ENCODE assay signal across 8 mouse cellular contexts in genomic region chr15:103214971-103215907, GRCm38 (mm10). TPM values are rescaled to one million over a fixed set of nuclear protein-coding genes. Genes with fewer than 3 reads are reported as not detected.
DNase-seq lines count a peak whose midpoint lies in the region; ATAC-seq and TF ChIP-seq lines count a peak whose summit lies in the region.

No protein-coding gene starts in this region.

- no peak for TF ChIP-seq EP300 in liver, embryonic 14.5 days (IDR thresholded peaks at IDR 0.05; ENCODE audit: low read depth)

- peak overlapping the region; percentile 64 for H3K4me2 ChIP-seq in forebrain, embryonic 11.5 days (ENCODE audit: low read depth, low read length, severe bottlenecking)
- peak overlapping the region; percentile 83 for H3K4me2 ChIP-seq in heart, embryonic 16.5 days (ENCODE audit: low read depth, low read length)
- H3K4me2 ChIP-seq in liver, embryonic 14.5 days (ENCODE audit: low read depth) = peak overlapping the region; percentile 52
- peak overlapping the region; percentile 55 for H3K4me2 ChIP-seq in stomach, embryonic 15.5 days

- peak overlapping the region; percentile 59 for H3K9ac ChIP-seq in forebrain, embryonic 11.5 days (ENCODE audit: low read length)
- peak overlapping the region; percentile 72 for H3K9ac ChIP-seq in heart, embryonic 16.5 days (ENCODE audit: low read length)
- H3K9ac ChIP-seq in liver, embryonic 14.5 days (replicated peaks) = no peak overlapping the region; the same call in 1 of the 2 replicates
- peak overlapping the region; percentile 16; the same call in 1 of the 2 replicates for H3K9ac ChIP-seq in stomach, embryonic 15.5 days

- H3K27ac ChIP-seq in forebrain, embryonic 11.5 days (ENCODE audit: low read depth, low read length) = peak overlapping the region; percentile 99
- H3K27ac ChIP-seq in heart, embryonic 16.5 days (ENCODE audit: low read length) = peak overlapping the region; percentile 92
- H3K27ac ChIP-seq in liver, embryonic 14.5 days = no peak overlapping the region
- H3K27ac ChIP-seq in stomach, embryonic 15.5 days = peak overlapping the region; percentile 92

- peak; percentile 98 for ATAC-seq in forebrain, embryonic 11.5 days (replicated peaks; ENCODE audit: low FRiP score)
- peak; percentile 95 for ATAC-seq in heart, embryonic 16.5 days (replicated peaks; ENCODE audit: extremely low read depth, insufficient read depth, low FRiP score)
- ATAC-seq in liver, embryonic 14.5 days (ENCODE audit: insufficient read depth) = peak; percentile 79
- ATAC-seq in stomach, embryonic 15.5 days (ENCODE audit: insufficient read depth, low FRiP score, low read depth) = peak; percentile 91

- no peak for TF ChIP-seq CTCF in liver, embryonic 14.5 days (IDR thresholded peaks at IDR 0.05; ENCODE audit: low read depth)

- H3K9me3 ChIP-seq in forebrain, embryonic 11.5 days (ENCODE audit: control insufficient read depth, low read length) = no peaks in the 10 kb centered on the region
- H3K9me3 ChIP-seq in heart, embryonic 16.5 days (replicated peaks; ENCODE audit: control insufficient read depth, low read length) = no peaks in the 10 kb centered on the region
- no peaks in the 10 kb centered on the region for H3K9me3 ChIP-seq in liver, embryonic 14.5 days (ENCODE audit: control insufficient read depth, low read length)
- no peaks in the 10 kb centered on the region for H3K9me3 ChIP-seq in stomach, embryonic 15.5 days

- DNase-seq in CD4-positive, CD25-positive, alpha-beta regulatory T cell, adult 2 months (ENCODE audit: low read depth, low spot score) = peak; percentile 92
- DNase-seq in c-Kit-positive CD71-negative TER-119-negative erythroid progenitor cells, embryonic 14.5 days (ENCODE audit: low read depth) = peak; percentile 77
- DNase-seq in forebrain, embryonic 11.5 days (ENCODE audit: low spot score) = peak; percentile 94
- DNase-seq in kidney, postnatal 25 days = peak; percentile 90 to 95
- peak; percentile 57 to 63 (median 61) for DNase-seq in liver, embryonic 14.5 days (ENCODE audit: low read depth in 3 of 3, low spot score in 3 of 3)
- DNase-seq in neural tube, embryonic 10.5 days (ENCODE audit: extremely low spot score, low spot score) = peak; percentile 92

- no peaks in the 10 kb centered on the region for H3K27me3 ChIP-seq in forebrain, embryonic 11.5 days (ENCODE audit: control insufficient read depth, insufficient read depth, low read length)
- H3K27me3 ChIP-seq in heart, embryonic 16.5 days (ENCODE audit: control insufficient read depth, insufficient read depth, low read length) = no peaks in the 10 kb centered on the region
- no peaks in the 10 kb centered on the region for H3K27me3 ChIP-seq in liver, embryonic 14.5 days (ENCODE audit: control insufficient read depth, insufficient read depth, low read length)
- no peaks in the 10 kb centered on the region for H3K27me3 ChIP-seq in stomach, embryonic 15.5 days (replicated peaks)

- peaks cover 8% of the 10 kb centered on the region for H3K4me1 ChIP-seq in forebrain, embryonic 11.5 days (replicated peaks; ENCODE audit: control insufficient read depth, insufficient read depth, low read length)
- peaks cover 23% of the 10 kb centered on the region for H3K4me1 ChIP-seq in heart, embryonic 16.5 days (ENCODE audit: control insufficient read depth, insufficient read depth, low read length)
- peaks cover 9 to 14% of the 10 kb centered on the region in 2 experiments for H3K4me1 ChIP-seq in liver, embryonic 14.5 days (replicated peaks; ENCODE audit: control insufficient read depth in 2 of 2, insufficient read depth in 2 of 2, low read length in 1 of 2)
- H3K4me1 ChIP-seq in stomach, embryonic 15.5 days = peaks cover 16% of the 10 kb centered on the region

- 0% methylated on average over 15 of the region's 15 CpGs for WGBS in forebrain, embryonic 11.5 days
- WGBS in heart, embryonic 16.5 days = 3% methylated on average over 15 of the region's 15 CpGs
- 9% methylated on average over 15 of the region's 15 CpGs for WGBS in liver, embryonic 14.5 days (ENCODE audit: insufficient replicate concordance)
- WGBS in stomach, embryonic 15.5 days = 1% methylated on average over 15 of the region's 15 CpGs

- H3K36me3 ChIP-seq in forebrain, embryonic 11.5 days (ENCODE audit: control insufficient read depth, insufficient read depth, low read length) = peaks cover 5% of the 10 kb centered on the region; the same call in 1 of the 2 replicates
- H3K36me3 ChIP-seq in heart, embryonic 16.5 days (ENCODE audit: control insufficient read depth, insufficient read depth) = peaks cover 19% of the 10 kb centered on the region
- H3K36me3 ChIP-seq in liver, embryonic 14.5 days (replicated peaks; ENCODE audit: control insufficient read depth, insufficient read depth, low read depth) = peaks cover 32% of the 10 kb centered on the region
- peaks cover 17% of the 10 kb centered on the region for H3K36me3 ChIP-seq in stomach, embryonic 15.5 days

- H3K4me3 ChIP-seq in forebrain, embryonic 11.5 days (ENCODE audit: low read depth, low read length) = peak overlapping the region; percentile 31
- H3K4me3 ChIP-seq in heart, embryonic 16.5 days (ENCODE audit: low read length) = peak overlapping the region; percentile 57
- peak overlapping the region; percentile 1 to 18; a peak in 2 of 4 replicates for H3K4me3 ChIP-seq in liver, embryonic 14.5 days (ENCODE audit: insufficient read depth in 1 of 2, low read depth in 2 of 2, low read length in 2 of 2)
- H3K4me3 ChIP-seq in stomach, embryonic 15.5 days (replicated peaks) = peak overlapping the region; percentile 41

RNA-seq across cellular contexts. Expression of gene Cbx5, which starts 24.4 kb away (rescaled TPM):
- 214 and 221 TPM in 2 replicates for polyA plus RNA-seq in forebrain, embryonic 11.5 days (2014; fragmentation: Nextera tagmentation; extraction: Ambion mirVana)
- polyA plus RNA-seq in heart, embryonic 16.5 days (2015; fragmentation: Nextera tagmentation; extraction: Ambion mirVana) = 70.4 and 81.2 TPM in 2 replicates
- 27.8 and 32.4 TPM in 2 replicates for polyA plus RNA-seq in liver, embryonic 14.5 days (2012; rRNA removed)
- 54.4 and 57.1 TPM in 2 replicates for polyA plus RNA-seq in liver, embryonic 14.5 days (2014; fragmentation: Nextera tagmentation; extraction: Ambion mirVana)
- 91.8 and 97.2 TPM in 2 replicates for polyA plus RNA-seq in stomach, embryonic 15.5 days (2015; fragmentation: Nextera tagmentation; extraction: Ambion mirVana)

RNA-seq across cellular contexts. Expression of gene Hnrnpa1, which starts 25.0 kb away (rescaled TPM):
- polyA plus RNA-seq in forebrain, embryonic 11.5 days (2014; fragmentation: Nextera tagmentation; extraction: Ambion mirVana) = 1,395 and 1,473 TPM in 2 replicates
- polyA plus RNA-seq in heart, embryonic 16.5 days (2015; fragmentation: Nextera tagmentation; extraction: Ambion mirVana) = 344 and 353 TPM in 2 replicates
- 329 and 510 TPM in 2 replicates for polyA plus RNA-seq in liver, embryonic 14.5 days (2012; rRNA removed)
- polyA plus RNA-seq in liver, embryonic 14.5 days (2014; fragmentation: Nextera tagmentation; extraction: Ambion mirVana) = 240 and 270 TPM in 2 replicates
- 664 and 681 TPM in 2 replicates for polyA plus RNA-seq in stomach, embryonic 15.5 days (2015; fragmentation: Nextera tagmentation; extraction: Ambion mirVana)

RNA-seq across cellular contexts. Expression of gene Nfe2, which starts 43.0 kb away (rescaled TPM):
- 6.6 and 7.6 TPM in 2 replicates for polyA plus RNA-seq in forebrain, embryonic 11.5 days (2014; fragmentation: Nextera tagmentation; extraction: Ambion mirVana)
- polyA plus RNA-seq in heart, embryonic 16.5 days (2015; fragmentation: Nextera tagmentation; extraction: Ambion mirVana) = 3.3 and 3.9 TPM in 2 replicates
- polyA plus RNA-seq in liver, embryonic 14.5 days (2012; rRNA removed) = 178 and 222 TPM in 2 replicates
- polyA plus RNA-seq in liver, embryonic 14.5 days (2014; fragmentation: Nextera tagmentation; extraction: Ambion mirVana) = 175 and 184 TPM in 2 replicates
- 7.8 and 15.9 TPM in 2 replicates for polyA plus RNA-seq in stomach, embryonic 15.5 days (2015; fragmentation: Nextera tagmentation; extraction: Ambion mirVana)

RNA-seq across cellular contexts. Expression of gene Smug1, which starts 48.3 kb away (rescaled TPM):
- 20.5 and 23.3 TPM in 2 replicates for polyA plus RNA-seq in forebrain, embryonic 11.5 days (2014; fragmentation: Nextera tagmentation; extraction: Ambion mirVana)
- 14.9 and 17.1 TPM in 2 replicates for polyA plus RNA-seq in heart, embryonic 16.5 days (2015; fragmentation: Nextera tagmentation; extraction: Ambion mirVana)
- 3.6 and 4.4 TPM in 2 replicates for polyA plus RNA-seq in liver, embryonic 14.5 days (2012; rRNA removed)
- 3.8 and 4.7 TPM in 2 replicates for polyA plus RNA-seq in liver, embryonic 14.5 days (2014; fragmentation: Nextera tagmentation; extraction: Ambion mirVana)
- polyA plus RNA-seq in stomach, embryonic 15.5 days (2015; fragmentation: Nextera tagmentation; extraction: Ambion mirVana) = 18.3 and 21.6 TPM in 2 replicates

RNA-seq across cellular contexts. Expression of gene Copz1, which starts 57.3 kb away (rescaled TPM):
- polyA plus RNA-seq in forebrain, embryonic 11.5 days (2014; fragmentation: Nextera tagmentation; extraction: Ambion mirVana) = 265 TPM in 2 replicates
- polyA plus RNA-seq in heart, embryonic 16.5 days (2015; fragmentation: Nextera tagmentation; extraction: Ambion mirVana) = 155 and 161 TPM in 2 replicates
- polyA plus RNA-seq in liver, embryonic 14.5 days (2012; rRNA removed) = 118 and 133 TPM in 2 replicates
- 205 and 219 TPM in 2 replicates for polyA plus RNA-seq in liver, embryonic 14.5 days (2014; fragmentation: Nextera tagmentation; extraction: Ambion mirVana)
- 248 and 260 TPM in 2 replicates for polyA plus RNA-seq in stomach, embryonic 15.5 days (2015; fragmentation: Nextera tagmentation; extraction: Ambion mirVana)

Comparison
In these comparisons a context has a peak if more than half of its experiments do, and no peak if none do; other contexts are left out.
1. RNA of gene Nfe2, which starts 43.0 kb away (polyA plus RNA-seq): 175 to 222 TPM in liver, embryonic 14.5 days; 7.8 to 15.9 TPM in stomach, embryonic 15.5 days, 6.6 to 7.6 TPM in forebrain, embryonic 11.5 days and 3.3 to 3.9 TPM in heart, embryonic 16.5 days; every median in the first group is over 10 times any median in the second.
2. Peak in every context shown above with its lines, with median percentiles within 50 percentile points of each other: DNase-seq, ATAC-seq, H3K4me2 ChIP-seq and H3K4me3 ChIP-seq.